Mouse (Mus musculus) MEL (cell line): ENCODE measurements around the gene Medag. TPM values are rescaled to one million over a fixed set of nuclear protein-coding genes. Genes with fewer than 3 reads are reported as not detected.

Experiments
- DNase-seq: peaks from one replicate; pipeline ENCODE4 v3.0.0; 2011; ENCODE audit warnings: low read depth, low spot score
- H3K27ac ChIP-seq: 2 replicates; pipeline ENCODE4 v1.5.1; 2012; ENCODE audit warnings: low read depth, mild to moderate bottlenecking, control low read depth, low read length, moderate library complexity; ENCODE audit not compliant: control insufficient read depth
- H3K27me3 ChIP-seq, 2 experiments: fragments of 150-350 bp in 1 of 2; sonication (generic) in 1 of 2; 2 replicates each; pipeline ENCODE4 v1.6.1; 2012; ENCODE audit warnings: low read length in 2 of 2, mild to moderate bottlenecking in 2 of 2, improper control_type of control experiment in 1 of 2, moderate library complexity in 1 of 2; ENCODE audit not compliant: insufficient read depth in 2 of 2, control insufficient read depth in 1 of 2
- H3K36me3 ChIP-seq, 2 experiments: 2 replicates each; pipeline ENCODE4 v1.6.1; 2012 to 2014; ENCODE audit warnings: low read length in 2 of 2, improper control_type of control experiment in 1 of 2, inconsistent platforms in 1 of 2, mild to moderate bottlenecking in 1 of 2; ENCODE audit not compliant: insufficient read depth in 2 of 2, control insufficient read depth in 1 of 2
- H3K4me1 ChIP-seq, 2 experiments: fragments of 150-350 bp in 1 of 2; sonication (generic) in 1 of 2; 2 replicates each; pipeline ENCODE4 v1.6.1; 2012; ENCODE audit warnings: low read length in 2 of 2, improper control_type of control experiment in 1 of 2, mild to moderate bottlenecking in 1 of 2; ENCODE audit not compliant: insufficient read depth in 2 of 2, control insufficient read depth in 1 of 2
- H3K4me3 ChIP-seq, 2 experiments: fragments of 150-350 bp in 1 of 2; sonication (generic) in 1 of 2; 2 replicates each; pipeline ENCODE4 v1.5.1; 2012; ENCODE audit warnings: low read depth in 2 of 2, low read length in 2 of 2, mild to moderate bottlenecking in 2 of 2, moderate library complexity in 2 of 2, control low read depth in 1 of 2, improper control_type of control experiment in 1 of 2; ENCODE audit not compliant: control insufficient read depth in 1 of 2, insufficient read depth in 1 of 2
- H3K79me2 ChIP-seq: 2 replicates; pipeline ENCODE4 v1.6.1; 2012; ENCODE audit warnings: mild to moderate bottlenecking, low read length, moderate library complexity; ENCODE audit not compliant: control insufficient read depth, poor library complexity, insufficient read depth
- H3K9ac ChIP-seq: 2 replicates; pipeline ENCODE4 v1.6.1; 2012; ENCODE audit warnings: low read depth, mild to moderate bottlenecking, control low read depth, low read length, moderate library complexity; ENCODE audit not compliant: control insufficient read depth, poor library complexity, severe bottlenecking
- H3K9me3 ChIP-seq: fragments of 150-350 bp; sonication (generic); replicated peaks from 2 replicates; pipeline ENCODE4 v1.6.1; 2012; ENCODE audit warnings: mild to moderate bottlenecking, low read length, improper control_type of control experiment, moderate library complexity; ENCODE audit not compliant: insufficient read depth
- BHLHE40 ChIP-seq: IDR thresholded peaks from 2 replicates; pipeline ENCODE4 v1.6.1; 2012; ENCODE audit warnings: low read depth, mild to moderate bottlenecking, inconsistent platforms, low read length, improper control_type of control experiment, borderline replicate concordance
- CHD1 ChIP-seq: IDR thresholded peaks from 2 replicates; pipeline ENCODE4 v1.6.1; 2012; ENCODE audit warnings: low read depth, mild to moderate bottlenecking, inconsistent platforms, low read length, improper control_type of control experiment
- CHD2 ChIP-seq: IDR thresholded peaks from 2 replicates; pipeline ENCODE4 v1.6.1; 2011; ENCODE audit warnings: low read length, improper control_type of control experiment
- CTCF ChIP-seq, 3 experiments: IDR thresholded peaks in 2 of 3; conservative IDR thresholded peaks in 1 of 3; 2 replicates each; pipeline ENCODE4 v1.5.1; 2011 to 2012; ENCODE audit warnings: low read length in 3 of 3, low read depth in 2 of 3, mild to moderate bottlenecking in 2 of 3, improper control_type of control experiment in 1 of 3, inconsistent platforms in 1 of 3, mixed read lengths in 1 of 3, moderate library complexity in 1 of 3; ENCODE audit not compliant: control insufficient read depth in 1 of 3, insufficient read depth in 1 of 3, poor library complexity in 1 of 3, severe bottlenecking in 1 of 3
- E2F4 ChIP-seq: IDR thresholded peaks from 2 replicates; pipeline ENCODE4 v1.6.1; 2011; ENCODE audit warnings: low read depth, low read length, improper control_type of control experiment, borderline replicate concordance
- ELF1 ChIP-seq: IDR thresholded peaks from 2 replicates; pipeline ENCODE4 v1.6.1; 2014; ENCODE audit warnings: low read depth, mild to moderate bottlenecking, inconsistent platforms, low read length, improper control_type of control experiment, moderate library complexity
- EP300 ChIP-seq, 2 experiments: IDR thresholded peaks; 2 replicates each; pipeline ENCODE4 v1.6.1; 2011; ENCODE audit warnings: improper control_type of control experiment in 2 of 2, low read length in 2 of 2, low read depth in 1 of 2, mild to moderate bottlenecking in 1 of 2
- GABPA ChIP-seq: IDR thresholded peaks from 2 replicates; pipeline ENCODE4 v1.6.1; 2012; ENCODE audit warnings: low read depth, mild to moderate bottlenecking, inconsistent platforms, low read length, improper control_type of control experiment, moderate library complexity
- GATA1 ChIP-seq: IDR thresholded peaks from 2 replicates; pipeline ENCODE4 v1.6.1; 2011; ENCODE audit warnings: low read depth, low read length, improper control_type of control experiment
- JUND ChIP-seq: IDR thresholded peaks from 2 replicates; pipeline ENCODE4 v1.6.1; 2011; ENCODE audit warnings: low read depth, mild to moderate bottlenecking, improper control_type of control experiment, low read length
- KAT2A ChIP-seq: conservative IDR thresholded peaks from 2 replicates; pipeline ENCODE4 v1.6.1; 2012; ENCODE audit warnings: low read depth, low read length, improper control_type of control experiment, inconsistent platforms
- MAFK ChIP-seq: IDR thresholded peaks from 2 replicates; pipeline ENCODE4 v1.6.1; 2011; ENCODE audit warnings: low read depth, mild to moderate bottlenecking, low read length, improper control_type of control experiment, borderline replicate concordance
- MAX ChIP-seq: IDR thresholded peaks from 2 replicates; pipeline ENCODE4 v1.6.1; 2011; ENCODE audit warnings: low read length, improper control_type of control experiment
- MXI1 ChIP-seq: IDR thresholded peaks from 2 replicates; pipeline ENCODE4 v1.6.1; 2011; ENCODE audit warnings: mild to moderate bottlenecking, low read depth, low read length, improper control_type of control experiment
- NELFE ChIP-seq: IDR thresholded peaks from 2 replicates; pipeline ENCODE4 v1.6.1; 2011; ENCODE audit warnings: low read depth, low read length, improper control_type of control experiment
- NRF1 ChIP-seq: IDR thresholded peaks from 2 replicates; pipeline ENCODE4 v1.6.1; 2014; ENCODE audit warnings: low read depth, mild to moderate bottlenecking, inconsistent platforms, low read length, improper control_type of control experiment, moderate library complexity; ENCODE audit not compliant: poor library complexity, insufficient read depth, severe bottlenecking
- POLR2A ChIP-seq, 2 experiments: IDR thresholded peaks; 2 replicates each; pipeline ENCODE4 v1.6.1; 2011 to 2012; ENCODE audit warnings: low read length in 2 of 2, mild to moderate bottlenecking in 2 of 2, control low read depth in 1 of 2, improper control_type of control experiment in 1 of 2, low read depth in 1 of 2, moderate library complexity in 1 of 2; ENCODE audit not compliant: control insufficient read depth in 1 of 2, insufficient read depth in 1 of 2, poor library complexity in 1 of 2
- POLR2AphosphoS2 ChIP-seq: IDR thresholded peaks from 2 replicates; pipeline ENCODE4 v1.6.1; 2011; ENCODE audit warnings: low read length, improper control_type of control experiment
- POLR2AphosphoS5 ChIP-seq: IDR thresholded peaks from 2 replicates; pipeline ENCODE4 v1.6.1; 2012; ENCODE audit warnings: low read depth, borderline replicate concordance, mild to moderate bottlenecking, inconsistent platforms, low read length, moderate library complexity, mixed read lengths
- SIN3A ChIP-seq: IDR thresholded peaks from 2 replicates; pipeline ENCODE4 v1.6.1; 2012; ENCODE audit warnings: low read length, improper control_type of control experiment, inconsistent platforms
- TAL1 ChIP-seq: IDR thresholded peaks from 2 replicates; pipeline ENCODE4 v1.6.1; 2012; ENCODE audit warnings: mild to moderate bottlenecking, inconsistent platforms, low read length, moderate library complexity, mixed read lengths
- TBP ChIP-seq: IDR thresholded peaks from 2 replicates; pipeline ENCODE4 v1.8.0; 2011; ENCODE audit warnings: low read depth, low read length, improper control_type of control experiment
- USF2 ChIP-seq, 2 experiments: IDR thresholded peaks; 2 replicates each; pipeline ENCODE4 v1.6.1; 2011 to 2012; ENCODE audit warnings: improper control_type of control experiment in 2 of 2, low read length in 2 of 2, borderline replicate concordance in 1 of 2, inconsistent platforms in 1 of 2, low read depth in 1 of 2, mild to moderate bottlenecking in 1 of 2; ENCODE audit not compliant: insufficient read depth in 1 of 2
- ZKSCAN1 ChIP-seq: IDR thresholded peaks from 2 replicates; pipeline ENCODE4 v1.6.1; 2012; ENCODE audit warnings: low read depth, mild to moderate bottlenecking, inconsistent platforms, low read length, improper control_type of control experiment, moderate library complexity
- ZMIZ1 ChIP-seq: IDR thresholded peaks from 2 replicates; pipeline ENCODE4 v1.6.1; 2012; ENCODE audit warnings: low read depth, mild to moderate bottlenecking, inconsistent platforms, low read length, improper control_type of control experiment, moderate library complexity
- ZNF384 ChIP-seq: IDR thresholded peaks from 2 replicates; pipeline ENCODE4 v1.6.1; 2012; ENCODE audit warnings: low read depth, mild to moderate bottlenecking, inconsistent platforms, low read length, improper control_type of control experiment
- polyA plus RNA-seq, 2 experiments: library from polyadenylated mRNA; stranded (reverse) in 1 of 2; unstranded in 1 of 2; fragments of >175 nt in 1 of 2; fragments of >200 nt in 1 of 2; gene quantifications; 2 replicates each; pipeline versions ENCODE4 v1.2.1 to v1.2.4; 2012; ENCODE audit warnings: low replicate concordance in 2 of 2, low read depth in 1 of 2; ENCODE audit not compliant: insufficient read length in 2 of 2, insufficient read depth in 1 of 2, missing spikeins in 1 of 2
- total RNA-seq: library from RNA; depleted of rRNA; stranded (reverse); fragments of 300-350 nt; gene quantifications from 2 replicates; pipeline ENCODE4 v1.2.3, GENCODE M21; 2012

Medag gene
- total and polyA plus RNA-seq, 3 experiments = not detected

- Histone ChIP-seq H3K27me3 (no peaks in the 10 kb centered on the region; a peak in 1 of 4 replicates), H3K9ac (no peak overlapping the region), H3K36me3 (peaks cover 0 to 10% of the 10 kb centered on the region in 2 experiments; a peak in 2 of 4 replicates), H3K79me2 (no peaks in the 10 kb centered on the region), H3K9me3 (no peaks in the 10 kb centered on the region), H3K4me3 (no peak overlapping the region), H3K4me1 (peaks cover 8 to 21% of the 10 kb centered on the region in 2 experiments)
- TF ChIP-seq MAX = no peak
- peak; percentile 57 for TF ChIP-seq ZNF384
- TF ChIP-seq, all 39 proteins: peak for 1
- DNase-seq = no peak
- no peak overlapping the region for H3K27ac ChIP-seq
Observed at GRCm38 (mm10) chr5:149426525-149426924, 15.0 kb downstream of the Medag start.

- DNase-seq = peak; percentile 35
Observed at GRCm38 (mm10) chr5:149427277-149428060, 15.9 kb downstream of the Medag start.

GRCm38 (mm10) chr5:149428347-149428746, 16.8 kb downstream of the Medag start:
- peak; percentile 94 for DNase-seq
- Histone ChIP-seq H3K36me3 (peaks cover 0 to 10% of the 10 kb centered on the region in 2 experiments; a peak in 2 of 4 replicates), H3K79me2 (no peaks in the 10 kb centered on the region), H3K4me3 (peak overlapping the region; percentile 56 to 60), H3K9me3 (no peaks in the 10 kb centered on the region), H3K27me3 (no peaks in the 10 kb centered on the region), H3K27ac (peak overlapping the region; percentile 89), H3K9ac (peak overlapping the region; percentile 79), H3K4me1 (peaks cover 8 to 21% of the 10 kb centered on the region in 2 experiments)
- TF ChIP-seq E2F4 = no peak
- TF ChIP-seq NRF1 = no peak
- TF ChIP-seq TAL1 = no peak
- TF ChIP-seq ZMIZ1 = peak; percentile 58; the same call in 1 of the 2 replicates
- TF ChIP-seq EP300 (IDR thresholded peaks at IDR 0.05; ENCODE audit: low read depth in 1 of 2, low read length in 2 of 2) = peak; percentile 51 to 81
- TF ChIP-seq BHLHE40 = peak; percentile 51; the same call in 1 of the 2 replicates
- no peak for TF ChIP-seq JUND
- 0 out of 2 replicates have a peak, but pooled peaks have one; percentile 23 for TF ChIP-seq POLR2AphosphoS2
- peak; percentile 80 for TF ChIP-seq MXI1
- 0 out of 2 replicates have a peak, but pooled peaks have one; percentile 2 for TF ChIP-seq MAFK
- TF ChIP-seq CHD1 = peak; percentile 78; the same call in 1 of the 2 replicates
- peak; percentile 68; the same call in 1 of the 2 replicates for TF ChIP-seq POLR2AphosphoS5
- peak; percentile 65; the same call in 1 of the 2 replicates for TF ChIP-seq GATA1
- TF ChIP-seq CHD2 = no peak
- peak; percentile 65 for TF ChIP-seq NELFE
- TF ChIP-seq ELF1 = peak; percentile 96
- TF ChIP-seq ZNF384 = peak; percentile 63
- TF ChIP-seq CTCF (IDR thresholded peaks at IDR 0.05 in 2 of 3, conservative IDR thresholded peaks at IDR 0.05 in 1 of 3; ENCODE audit: control insufficient read depth in 1 of 3, insufficient read depth in 1 of 3, low read depth in 2 of 3, low read length in 3 of 3, poor library complexity in 1 of 3, severe bottlenecking in 1 of 3) = peak in 2 of 3 experiments; percentile 7 to 24; a peak in 3 of 6 replicates

More at GRCm38 (mm10) chr5:149427277-149428060, 15.9 kb downstream of the Medag start:
- Histone ChIP-seq H3K4me3 (peak overlapping the region; percentile 26 to 56; a peak in 3 of 4 replicates), H3K9me3 (no peaks in the 10 kb centered on the region)
- TF ChIP-seq KAT2A (no peak), ZKSCAN1 (no peak), POLR2AphosphoS2 (no peak), GABPA (no peak), USF2 (IDR thresholded peaks at IDR 0.05; ENCODE audit: borderline replicate concordance in 1 of 2, insufficient read depth in 1 of 2, low read depth in 1 of 2, low read length in 2 of 2) (no peak), NELFE (no peak), TBP (no peak), POLR2AphosphoS5 (no peak), POLR2A (IDR thresholded peaks at IDR 0.05; ENCODE audit: control insufficient read depth in 1 of 2, insufficient read depth in 1 of 2, low read depth in 1 of 2, low read length in 2 of 2, poor library complexity in 1 of 2) (no peak), EP300 (IDR thresholded peaks at IDR 0.05; ENCODE audit: low read depth in 1 of 2, low read length in 2 of 2) (no peak), MAX (no peak), JUND (no peak), SIN3A (no peak)
- TF ChIP-seq, all 39 proteins: peak for 0
- H3K4me1 ChIP-seq = peaks cover 8 to 21% of the 10 kb centered on the region in 2 experiments
- peaks cover 0 to 10% of the 10 kb centered on the region in 2 experiments; a peak in 2 of 4 replicates for H3K36me3 ChIP-seq
- no peaks in the 10 kb centered on the region for H3K27me3 ChIP-seq
- H3K9ac ChIP-seq = peak overlapping the region; percentile 79
- peak overlapping the region; percentile 6; the same call in 1 of the 2 replicates for H3K27ac ChIP-seq
- no peaks in the 10 kb centered on the region for H3K79me2 ChIP-seq
